Mouse (Mus musculus) T-cell, adult 2 months (primary cell): ENCODE measurements at regions not wholly inside any gene's neighbourhood (a gene's known extent, or its start where the extent isn't known, plus 50 kb on each side); places are given as distances from the start of the nearest gene placed in this dataset.

ENCODE experiments used
- DNase-seq: peaks from one replicate; pipeline ENCODE4 v3.0.0; 2022; ENCODE audit warnings: low spot score

DNA sequence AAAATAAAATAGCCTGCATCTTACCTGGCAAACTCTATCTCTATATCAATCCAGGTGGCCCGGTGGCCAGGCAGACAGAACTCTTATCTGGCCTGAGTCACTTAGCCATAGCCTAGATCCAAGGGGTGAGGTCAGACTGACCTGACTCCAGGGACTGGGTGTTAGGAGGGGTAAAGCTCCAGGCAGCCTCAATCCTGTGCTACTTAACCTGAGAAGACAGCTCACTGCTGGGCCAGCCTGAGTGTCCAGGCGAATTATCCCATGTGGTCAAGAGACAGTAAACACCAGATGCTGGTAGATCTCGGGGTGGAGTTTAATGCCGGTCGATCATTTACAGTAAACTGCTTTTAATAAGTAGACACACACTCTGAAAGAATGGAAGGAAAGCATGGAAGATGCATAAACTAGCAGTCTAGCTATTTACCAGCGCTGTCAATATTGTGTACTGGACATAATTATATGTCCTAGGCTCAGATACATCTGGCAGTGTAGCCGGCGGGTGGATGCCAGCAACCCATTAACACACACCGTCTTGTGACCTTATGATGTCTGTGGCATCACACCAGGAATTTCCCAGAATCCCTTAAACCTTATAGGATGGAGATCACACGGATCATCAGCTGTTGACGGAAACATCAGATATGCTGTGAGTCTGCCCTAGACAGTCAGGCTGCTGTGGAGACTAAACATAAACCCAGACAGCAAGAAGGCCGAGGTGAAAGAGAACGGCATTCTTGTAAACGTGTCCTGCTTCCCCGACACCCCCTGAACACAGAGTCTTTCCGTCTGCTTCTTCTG, 153.9 kb upstream of the Ubl3 start:
- no peak for DNase-seq

DNA sequence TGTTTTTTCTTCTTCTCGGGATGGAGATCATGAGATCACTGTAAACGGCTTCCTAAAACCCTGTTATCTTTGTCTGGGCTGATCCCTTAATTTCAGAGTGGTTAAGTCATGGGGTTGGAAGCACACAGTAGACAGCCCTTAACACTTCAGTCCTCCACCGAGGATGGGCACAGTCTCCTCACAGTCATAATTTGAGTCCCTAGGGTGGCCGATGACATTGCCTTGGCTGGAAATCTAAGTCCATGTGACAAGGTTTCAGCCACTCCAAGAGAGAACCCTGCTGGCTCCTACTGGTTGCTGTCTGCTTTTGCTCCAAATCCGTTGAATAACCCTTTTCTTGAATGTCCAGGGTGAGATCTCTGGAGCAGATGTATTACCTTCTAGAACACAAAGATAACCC, 152.2 kb upstream of the Ubl3 start:
- DNase-seq, result no peak

DNA sequence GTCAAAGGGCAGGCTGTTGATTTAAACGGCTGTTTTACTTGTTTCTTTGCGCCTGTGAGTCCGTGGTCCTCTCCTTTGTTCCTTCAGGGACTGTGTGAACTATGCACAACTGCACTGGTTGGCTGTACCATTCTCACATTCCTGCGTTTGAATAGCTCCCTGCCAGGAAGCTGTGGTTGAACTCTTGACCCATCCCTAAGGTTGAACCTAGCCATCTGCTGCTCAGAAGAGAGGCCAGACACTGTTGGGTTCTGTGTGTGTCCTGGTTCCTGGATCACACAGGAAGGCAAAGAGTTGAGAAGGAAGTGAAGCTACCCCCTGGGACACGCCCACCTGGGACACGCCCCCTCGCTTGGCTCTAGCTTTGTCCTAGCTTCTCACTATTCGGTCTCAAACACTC, 149.3 kb upstream of the Ubl3 start:
- no peak for DNase-seq

DNA sequence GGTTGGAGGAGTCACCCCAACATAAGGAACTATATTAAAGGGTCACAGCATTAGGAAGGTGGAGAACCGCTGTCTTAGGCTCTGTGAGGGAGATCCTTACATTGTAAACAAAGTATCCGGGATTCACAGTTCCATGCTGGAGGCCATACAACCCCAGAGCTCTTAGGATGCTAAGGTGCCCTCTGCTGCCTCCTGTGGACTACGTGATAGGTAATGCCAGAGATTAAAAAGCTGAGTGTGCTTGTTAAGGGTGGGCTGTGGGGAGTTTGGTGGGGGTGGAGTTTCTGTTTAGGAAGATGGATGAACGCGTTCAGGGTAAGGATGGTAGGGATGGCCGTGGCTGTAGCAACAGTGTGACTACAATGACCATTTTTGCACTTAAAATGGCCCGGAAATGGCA, 148.4 kb upstream of the Ubl3 start:
- no peak for DNase-seq

DNA sequence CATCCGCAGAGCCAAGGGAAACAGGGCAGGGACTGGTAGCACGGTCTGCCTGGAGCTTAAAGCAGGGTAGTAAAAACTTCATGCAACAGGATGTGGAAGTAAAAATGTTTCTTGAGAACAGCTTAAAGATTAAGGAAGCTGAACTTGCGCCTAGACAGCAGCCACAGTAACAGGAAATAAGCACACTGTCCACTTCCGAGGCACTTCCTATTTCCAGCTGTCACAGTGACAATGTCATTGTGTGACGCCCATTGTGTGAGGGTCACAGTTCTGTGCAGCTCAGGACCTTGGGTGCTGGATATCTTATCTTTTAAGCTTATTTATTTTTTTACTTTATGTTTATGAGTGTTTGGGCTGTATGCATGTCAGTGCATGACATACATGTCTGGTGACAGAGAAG, 147.7 kb upstream of the Ubl3 start:
- peak; percentile 34 for DNase-seq

DNA sequence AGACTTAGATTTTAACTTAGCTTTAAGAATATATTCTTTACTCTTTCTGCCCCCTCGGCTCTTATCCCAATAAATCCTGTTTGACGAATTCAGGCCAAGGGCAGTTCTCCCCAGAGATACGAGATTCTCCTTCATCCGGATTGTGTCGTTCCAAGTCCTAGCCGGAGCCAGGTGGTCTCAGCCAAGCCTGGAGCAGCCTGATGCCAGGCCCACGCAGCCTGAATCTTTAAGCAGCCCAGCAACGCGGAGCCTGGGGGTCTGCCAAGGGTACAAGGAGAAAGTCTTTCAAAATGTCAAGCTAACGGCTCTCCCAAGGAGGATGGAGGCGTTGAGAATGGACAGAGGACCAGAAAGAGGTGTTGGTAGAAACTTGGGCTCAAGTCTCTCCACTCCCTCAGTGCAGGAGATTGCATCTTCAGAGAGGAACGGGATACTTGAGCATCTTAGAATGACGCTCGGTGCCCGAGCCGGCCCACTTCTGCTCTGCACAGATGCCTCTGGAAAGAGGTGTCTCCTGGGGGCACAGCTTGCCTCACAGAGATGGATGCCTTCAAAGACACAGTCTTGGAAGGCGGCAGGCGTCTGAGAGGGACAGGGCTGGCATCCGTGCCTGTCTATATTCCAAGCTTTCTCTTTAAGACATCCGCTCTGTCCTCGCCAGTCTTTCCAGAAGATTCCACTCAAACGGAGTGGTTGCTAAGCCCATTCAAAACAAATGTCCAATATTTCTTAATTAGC, 145.2 kb upstream of the Ubl3 start:
- no peak for DNase-seq

DNA sequence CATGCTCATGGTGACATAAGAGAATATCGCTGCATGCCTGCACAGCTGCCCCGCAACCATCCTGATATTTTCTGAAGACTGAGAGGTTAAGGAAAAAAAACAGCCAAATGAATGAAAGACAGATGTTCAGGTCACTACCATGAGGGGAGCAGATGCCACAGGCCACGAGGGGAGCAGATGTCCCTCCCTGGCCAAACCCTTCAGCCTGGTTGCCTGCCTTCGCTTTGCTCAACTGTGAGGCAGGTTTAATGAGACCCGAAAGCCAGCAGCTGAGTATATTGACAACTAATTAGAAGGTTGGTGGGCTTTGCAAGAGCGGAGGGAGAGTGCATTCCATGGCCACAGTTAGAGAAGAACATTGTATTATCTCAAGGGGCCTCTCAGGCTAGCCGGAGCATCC, 141.8 kb upstream of the Ubl3 start:
- DNase-seq, result no peak

DNA sequence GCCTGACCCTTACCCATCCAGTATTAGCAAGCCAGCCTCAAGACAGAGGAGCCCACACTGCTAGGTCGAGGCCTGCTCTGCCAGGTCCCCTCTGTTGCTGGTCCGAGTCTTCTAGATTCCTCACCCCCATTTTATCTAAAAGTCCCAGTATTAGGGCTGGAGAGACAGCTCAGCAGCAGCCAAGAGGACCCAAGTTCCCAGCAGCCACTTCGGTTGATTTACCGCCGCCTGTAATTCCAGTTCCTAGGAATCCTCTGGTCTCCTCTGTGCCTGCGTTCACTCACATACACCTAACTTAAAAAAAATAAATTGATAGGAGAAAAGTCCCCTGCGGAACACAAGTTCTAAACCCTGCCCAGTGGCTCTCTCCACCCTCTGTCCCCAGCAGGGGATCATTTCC, 138.9 kb upstream of the Ubl3 start:
- DNase-seq, result no peak

DNA sequence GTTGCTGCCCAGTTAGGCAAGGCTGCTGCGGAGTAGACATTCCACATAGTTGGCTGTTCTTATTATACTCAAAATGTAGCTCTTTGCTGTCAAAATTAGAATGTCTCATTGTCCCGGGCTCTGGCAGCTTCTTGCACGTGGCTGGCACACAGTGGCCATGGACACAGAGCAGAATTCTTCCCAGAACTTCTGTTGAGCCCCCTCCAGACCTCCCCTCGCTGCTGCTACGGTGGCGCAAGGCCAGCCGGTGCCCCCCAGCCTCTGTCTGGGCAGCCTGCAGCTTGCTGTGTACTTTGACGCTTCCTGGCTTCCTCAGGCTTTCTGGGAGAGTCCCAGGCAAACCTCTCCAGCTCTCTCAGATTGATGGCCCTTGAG, 138.2 kb upstream of the Ubl3 start:
- DNase-seq, result no peak

DNA sequence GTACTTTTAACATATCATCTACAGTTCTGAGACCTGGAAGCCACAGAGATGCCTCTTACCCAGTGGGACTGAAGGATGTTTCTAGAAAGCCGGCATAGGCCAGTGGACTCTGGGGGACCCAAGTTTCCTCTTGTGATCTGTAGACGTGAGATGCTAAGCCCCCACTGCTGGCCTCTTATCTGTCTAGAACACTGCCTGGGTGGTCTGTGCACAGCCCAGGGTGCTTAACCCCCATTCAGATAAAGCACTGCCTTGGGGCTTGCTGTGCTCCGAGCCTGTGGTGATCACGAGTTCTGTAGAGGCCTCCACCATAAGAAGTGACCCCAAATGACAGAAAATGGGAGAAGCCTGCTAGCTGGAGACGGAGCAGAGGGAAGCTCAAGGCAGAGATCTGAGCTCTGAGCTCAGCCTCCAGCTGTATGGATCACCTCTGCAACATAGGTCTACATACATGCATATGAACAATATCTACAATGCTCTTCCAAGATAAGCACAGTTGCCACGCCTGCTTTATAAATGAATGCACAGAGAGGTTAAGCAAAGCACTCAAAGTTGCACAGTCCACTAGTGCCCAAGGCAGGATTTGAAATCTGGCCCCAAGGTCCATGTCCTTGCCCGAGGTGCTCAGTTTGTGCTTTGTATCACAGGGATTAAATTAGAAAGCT, 137.7 kb upstream of the Ubl3 start:
- no peak for DNase-seq

DNA sequence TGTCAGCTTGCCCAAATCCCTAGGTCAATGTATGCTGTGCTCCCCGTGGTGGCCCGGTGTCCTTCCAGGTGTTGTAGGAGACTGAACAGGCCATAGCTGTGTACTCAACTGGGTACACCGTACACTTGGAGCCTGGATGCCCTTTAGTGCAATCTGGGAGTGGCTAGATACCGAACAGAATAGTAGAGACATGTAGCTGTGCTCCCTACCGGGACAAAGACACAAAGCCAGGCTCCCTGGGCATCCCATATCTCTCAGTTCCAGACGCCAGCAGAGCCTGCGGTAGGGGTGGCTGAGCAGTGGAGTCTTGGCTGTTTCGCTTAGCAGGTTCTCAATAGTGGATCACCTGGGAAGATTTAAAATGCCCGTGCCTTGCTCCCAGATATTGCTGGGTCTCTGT, 136.7 kb upstream of the Ubl3 start:
- DNase-seq, result no peak

DNA sequence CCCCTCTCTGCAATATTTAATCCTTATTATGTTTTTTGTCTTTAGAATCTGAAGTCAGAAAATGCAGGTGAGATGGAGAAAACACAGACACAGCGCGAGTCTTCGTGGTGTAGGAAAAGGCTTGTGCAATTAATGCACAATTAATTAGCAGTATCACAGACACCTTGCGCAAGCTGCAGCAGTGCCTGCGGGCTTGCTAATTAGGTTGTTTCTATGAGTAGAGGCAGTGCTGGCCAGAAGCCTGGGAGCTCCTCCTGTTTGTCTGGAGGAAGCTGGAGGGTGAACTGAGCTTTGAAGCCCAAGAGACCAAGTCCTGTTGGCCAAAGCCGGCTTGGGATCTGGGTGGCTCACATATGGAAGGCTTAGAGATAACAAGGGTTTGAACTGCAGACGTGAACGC, 135.9 kb upstream of the Ubl3 start:
- no peak for DNase-seq

DNA sequence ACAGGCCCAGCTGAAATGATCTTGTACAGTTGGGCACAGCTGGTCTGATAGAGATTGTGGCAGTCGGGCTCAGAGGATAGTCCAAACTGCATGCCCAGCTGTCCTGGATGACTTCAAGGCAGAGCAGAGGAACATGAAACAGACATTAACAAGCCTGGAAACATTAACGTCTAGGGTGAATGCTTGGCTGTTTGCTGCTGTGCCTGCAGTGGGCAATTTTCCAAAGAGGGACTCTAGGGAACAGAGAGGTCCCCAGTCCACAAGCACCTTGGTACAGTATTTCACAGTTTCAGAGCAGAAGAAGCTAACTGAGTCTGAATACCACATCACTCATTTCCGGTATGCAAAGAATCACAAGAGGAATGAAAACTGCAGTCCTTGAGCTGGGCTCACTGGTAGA, 135.2 kb upstream of the Ubl3 start:
- DNase-seq, result no peak

DNA sequence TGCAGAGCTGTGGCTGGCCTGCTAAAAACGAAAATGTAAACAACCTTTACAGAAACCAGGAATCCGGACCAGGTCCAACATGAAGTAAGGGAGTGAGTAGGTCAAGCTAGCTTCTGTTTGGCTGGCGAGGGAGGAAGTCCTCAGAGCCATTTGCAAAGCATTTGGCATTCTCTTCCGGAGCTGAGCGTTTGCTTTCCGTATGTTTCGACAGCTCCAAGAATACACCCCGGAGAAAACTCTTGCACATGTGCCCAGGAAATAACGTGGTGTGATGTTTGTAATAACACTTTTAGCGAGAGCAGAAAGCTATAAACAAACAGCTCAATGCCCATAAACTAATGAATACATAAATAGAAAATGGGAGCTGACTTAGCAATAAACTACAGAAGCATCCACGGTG, 131.6 kb upstream of the Ubl3 start:
- DNase-seq, result no peak

DNA sequence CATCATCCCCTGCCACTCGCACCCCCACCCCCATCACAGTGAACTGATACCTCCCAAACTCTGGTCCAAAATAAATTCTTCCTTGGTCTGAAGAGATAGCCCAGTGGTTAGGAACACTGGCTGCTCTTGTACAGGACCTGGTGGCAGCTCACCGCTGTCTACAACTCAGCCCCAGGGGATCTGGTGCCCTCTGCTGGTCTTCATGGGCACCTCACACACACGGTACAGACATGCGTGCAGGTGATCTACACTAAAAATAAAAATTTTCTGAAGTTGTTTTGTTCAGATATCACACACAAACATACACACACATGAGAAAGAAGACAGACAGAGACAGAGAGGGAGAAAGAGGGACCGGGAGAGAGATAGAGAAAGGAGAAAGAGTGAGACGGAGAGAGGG, 130.0 kb upstream of the Ubl3 start:
- no peak for DNase-seq

DNA sequence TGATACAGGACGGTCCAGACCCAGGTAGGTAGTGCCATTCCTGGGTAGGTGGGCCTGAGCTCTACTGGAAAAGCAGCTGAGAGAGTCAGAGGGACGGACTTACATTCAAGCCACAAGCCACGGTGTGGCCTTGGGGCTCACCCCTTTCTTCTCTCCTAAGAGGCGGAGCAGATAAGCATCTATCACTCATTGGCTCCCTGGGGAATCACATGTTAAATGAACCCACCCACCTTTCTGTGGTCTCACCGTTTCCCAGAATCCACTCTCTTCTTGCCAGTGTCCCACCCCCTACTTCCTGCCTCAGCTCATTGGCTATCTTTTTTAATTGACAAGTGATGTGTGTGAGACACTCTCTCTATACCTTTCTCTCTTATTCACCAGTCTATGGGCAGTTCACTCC, 127.8 kb upstream of the Ubl3 start:
- no peak for DNase-seq

DNA sequence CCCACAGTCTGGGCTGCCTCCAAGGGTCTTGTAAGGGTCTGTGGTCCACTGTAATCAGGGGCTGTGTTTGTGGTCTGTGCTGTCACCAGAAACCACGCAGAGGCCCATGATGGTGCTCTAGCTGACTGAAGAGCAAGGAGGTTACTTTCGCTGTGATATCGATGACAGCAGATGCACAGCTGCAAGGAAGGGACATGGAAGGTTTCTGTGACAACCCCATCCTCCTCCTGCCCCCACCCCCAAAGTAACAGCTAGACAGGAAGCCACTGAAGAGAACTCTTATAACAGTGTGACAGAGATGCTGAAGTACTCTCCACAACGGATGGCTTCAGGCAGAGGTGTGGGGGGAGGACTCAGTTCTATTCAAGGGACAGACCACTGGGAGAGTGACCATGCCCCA, 127.0 kb upstream of the Ubl3 start:
- DNase-seq, result peak; percentile 49

DNA sequence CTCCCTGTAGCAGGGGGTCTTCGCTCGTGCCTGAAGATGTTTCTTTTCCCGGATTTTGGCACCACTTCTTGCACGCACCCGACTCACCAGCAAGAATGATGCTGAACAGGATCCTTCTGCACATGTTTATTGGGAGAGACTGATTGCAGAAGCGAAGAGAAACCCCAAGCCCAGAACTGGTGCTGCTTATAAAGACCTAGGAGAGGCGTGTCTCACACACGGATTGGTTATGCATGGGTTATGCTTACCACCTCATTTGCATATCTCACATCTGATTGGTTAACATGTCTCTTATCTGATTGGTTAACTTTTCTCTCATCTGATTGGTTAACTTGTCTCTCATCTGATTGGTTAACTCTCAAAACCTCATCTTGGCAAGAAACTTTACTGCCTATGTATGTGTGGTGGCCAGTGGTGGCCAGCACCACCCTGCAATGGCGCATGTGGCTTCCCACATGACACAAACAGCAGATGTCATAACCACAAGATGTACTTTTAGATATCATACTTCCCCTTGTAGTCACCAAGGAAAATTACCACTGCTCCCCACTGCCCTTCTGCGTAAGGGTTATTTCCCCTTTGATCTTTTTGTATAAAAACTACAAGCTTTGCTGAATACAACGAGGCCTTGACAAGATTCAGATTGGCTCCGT, 125.8 kb upstream of the Ubl3 start:
- DNase-seq, result peak; percentile 59

DNA sequence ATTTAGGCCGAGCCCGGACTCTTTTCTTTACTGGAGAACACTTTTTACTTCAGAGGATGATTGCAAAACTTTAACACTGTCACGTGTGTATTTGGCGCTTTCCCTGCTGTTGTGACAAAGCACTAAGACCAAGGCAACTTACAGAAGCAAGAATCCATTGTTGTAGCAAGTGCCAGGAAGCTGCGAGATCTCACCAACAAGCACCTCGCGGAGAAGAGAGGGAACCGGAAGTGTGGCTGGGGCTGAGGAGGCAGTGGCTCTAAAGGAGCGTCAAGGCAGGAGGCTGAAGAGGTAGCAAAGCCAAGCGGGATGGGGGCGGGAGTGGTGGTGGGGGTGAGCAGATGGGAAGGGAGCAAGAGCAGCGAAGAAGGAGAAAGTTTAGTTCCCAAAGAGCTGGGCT, 121.7 kb upstream of the Ubl3 start:
- peak; percentile 24 for DNase-seq

DNA sequence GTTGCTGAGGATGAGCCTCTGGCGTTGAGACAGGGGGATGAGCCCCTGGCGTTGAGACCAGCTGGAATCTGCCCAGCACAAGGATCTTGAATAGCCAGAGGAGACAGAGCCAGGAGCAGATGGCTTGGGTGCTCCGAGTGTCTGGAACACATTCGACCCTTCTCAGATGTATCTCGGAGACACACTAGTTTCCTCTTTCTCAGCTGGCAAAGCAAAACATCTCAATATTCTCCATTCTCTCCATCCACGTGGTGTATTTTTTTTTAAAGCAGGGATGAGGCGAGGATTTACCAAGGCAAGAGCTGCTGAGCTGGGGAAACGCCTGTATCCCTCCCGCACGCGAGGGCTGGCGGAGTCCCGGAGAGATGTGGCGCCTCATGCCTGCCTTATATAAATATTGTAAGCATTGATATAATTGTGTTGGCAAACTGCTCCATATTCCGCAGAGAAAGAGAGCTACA, 109.7 kb upstream of the Ubl3 start:
- no peak for DNase-seq

DNA sequence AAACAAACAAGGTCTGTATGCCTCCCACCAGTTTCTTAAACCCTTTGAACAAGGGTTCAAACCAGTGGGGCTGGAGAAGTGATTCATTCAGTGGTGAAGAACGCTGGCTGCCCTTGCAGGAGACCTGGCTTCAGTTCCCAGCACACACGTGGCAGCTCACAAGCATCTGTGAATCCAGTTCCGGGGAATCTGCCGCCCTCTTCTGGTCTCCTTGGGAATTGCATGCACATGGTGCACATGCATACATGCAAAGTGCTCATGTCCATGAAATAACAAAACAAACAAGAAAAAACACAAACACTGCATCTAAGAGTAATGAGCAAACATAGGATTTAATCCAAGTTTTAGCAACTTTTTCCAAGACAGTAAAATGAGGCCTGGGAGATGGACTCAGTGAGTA, 108.5 kb upstream of the Ubl3 start:
- no peak for DNase-seq

DNA sequence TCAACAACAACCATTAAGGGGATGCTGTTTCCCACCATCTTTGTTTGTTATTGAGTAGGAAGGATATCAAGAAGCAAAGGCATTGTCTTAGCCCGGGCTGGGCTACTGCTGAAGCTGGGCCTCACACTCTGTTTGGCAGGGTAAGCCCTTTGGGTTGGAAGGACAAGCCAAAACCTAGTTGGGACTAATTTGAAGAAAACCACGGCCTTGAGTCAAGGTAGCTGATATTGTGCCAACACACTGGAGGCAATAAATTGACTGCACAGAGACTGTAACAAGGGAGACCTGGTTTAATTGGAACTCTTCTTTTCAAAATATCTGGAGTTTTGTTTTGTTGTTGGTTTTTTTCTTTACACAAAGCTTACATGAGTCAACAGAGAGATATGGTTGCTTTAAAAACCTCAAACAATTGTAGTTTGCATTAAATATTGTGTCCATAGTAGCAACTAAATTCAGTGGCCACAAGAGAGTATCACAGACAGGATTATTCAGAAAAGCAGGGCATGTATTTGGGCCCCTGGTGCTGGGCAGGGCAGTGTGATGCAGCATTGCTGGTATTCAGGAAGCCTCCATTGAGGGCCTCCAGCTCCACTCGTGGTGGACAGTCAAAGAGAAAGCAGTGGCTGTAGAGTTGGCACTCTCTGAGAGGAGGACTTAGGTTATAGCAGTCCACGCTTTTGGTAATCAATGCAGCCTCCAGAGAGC, 105.5 kb upstream of the Ubl3 start:
- no peak for DNase-seq
